Mouse (Mus musculus): ENCODE measurements at regions not wholly inside any gene's neighbourhood (a gene's known extent, or its start where the extent isn't known, plus 50 kb on each side); places are given as distances from the start of the nearest gene placed in this dataset.

DNA sequence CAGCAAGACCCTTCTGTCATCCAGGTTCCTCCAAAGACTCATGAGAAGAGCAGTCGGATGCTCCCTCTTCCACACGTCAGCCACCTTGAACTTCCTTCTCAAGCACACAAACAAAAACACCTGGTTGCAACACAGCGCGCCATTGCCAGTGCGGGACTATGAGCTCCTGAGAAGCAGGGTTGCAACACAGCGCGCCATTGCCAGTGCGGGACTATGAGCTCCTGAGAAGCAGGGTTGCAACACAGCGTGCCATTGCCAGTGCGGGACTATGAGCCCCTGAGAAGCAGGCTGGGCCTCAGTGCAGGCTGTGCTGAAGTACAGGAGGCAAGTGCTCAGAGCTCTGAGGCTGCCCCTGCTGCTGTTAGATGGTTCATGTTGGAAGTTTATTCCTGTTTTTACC is 140.0 kb downstream of the Gm12728 start:
- Histone ChIP-seq H3K27ac (no peak overlapping the region), H3K4me3 (no peak overlapping the region)
- no peak for TF ChIP-seq CTCF (conservative IDR thresholded peaks at IDR 0.05)
- no peak for DNase-seq (ENCODE audit: low spot score in 2 of 2)

DNA sequence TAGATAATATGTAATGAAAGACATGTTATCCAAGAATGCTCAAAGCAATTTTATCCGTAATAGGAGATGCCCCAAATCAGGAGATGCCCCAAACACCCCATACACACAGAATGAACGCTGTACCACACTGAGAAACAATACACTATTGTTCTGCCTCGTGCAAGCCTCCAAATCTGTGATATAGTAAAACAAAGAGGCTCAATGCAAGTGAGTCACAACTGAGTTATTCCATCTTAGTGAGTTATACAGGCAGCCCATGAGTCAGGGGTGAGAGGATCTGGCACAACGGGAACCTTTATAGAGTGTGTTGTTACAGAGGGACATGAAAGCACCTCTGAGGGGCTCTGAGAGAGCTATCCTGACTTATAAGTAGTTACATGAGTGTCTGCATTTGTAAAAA is 145.3 kb downstream of the Gm12728 start:
- peak overlapping the region; percentile 49 for H3K27ac ChIP-seq
- H3K4me3 ChIP-seq, result no peak overlapping the region
- no peak for DNase-seq (ENCODE audit: low spot score in 2 of 2)
- no peak for TF ChIP-seq CTCF (conservative IDR thresholded peaks at IDR 0.05)

DNA sequence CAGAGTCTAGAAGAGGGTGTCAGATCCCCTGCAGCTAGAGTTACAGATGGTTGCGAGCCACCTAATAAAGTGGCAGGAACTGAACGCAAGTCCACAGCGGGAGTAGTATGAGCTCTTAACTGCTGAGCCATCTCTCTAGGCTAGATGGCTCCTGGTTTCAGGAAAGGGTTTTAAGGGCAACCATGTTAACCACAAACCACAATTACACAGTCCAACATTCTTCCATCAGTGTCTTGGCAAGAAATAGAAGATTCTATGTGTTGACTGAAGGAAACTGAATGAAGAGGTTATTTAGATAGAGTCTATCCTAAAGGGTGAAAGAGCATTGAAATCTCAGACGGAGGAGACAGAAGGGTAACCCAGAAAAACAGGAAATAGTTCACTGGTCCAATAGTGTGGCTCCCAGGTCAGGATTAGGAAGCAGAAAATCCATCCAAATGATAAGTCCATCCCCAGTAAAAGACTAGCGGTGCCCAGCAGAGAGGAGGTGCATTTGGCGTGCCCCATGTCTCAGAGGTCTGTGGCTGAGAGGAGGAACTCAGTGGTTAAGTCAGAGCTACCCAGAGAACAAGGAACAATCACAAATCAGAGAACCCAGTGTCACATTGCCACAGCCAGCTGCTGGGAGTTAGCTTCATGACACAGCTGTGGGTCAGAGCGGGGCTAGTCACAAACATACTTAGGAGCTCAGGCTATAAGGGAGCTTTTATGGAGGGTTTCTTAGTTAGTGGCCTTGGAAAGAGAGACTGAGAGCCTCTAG is 147.3 kb downstream of the Gm12728 start:
- no peak for DNase-seq (ENCODE audit: low spot score in 2 of 2)
- H3K27ac ChIP-seq, result peak overlapping the region; percentile 70; the same call in 1 of the 2 replicates

DNA sequence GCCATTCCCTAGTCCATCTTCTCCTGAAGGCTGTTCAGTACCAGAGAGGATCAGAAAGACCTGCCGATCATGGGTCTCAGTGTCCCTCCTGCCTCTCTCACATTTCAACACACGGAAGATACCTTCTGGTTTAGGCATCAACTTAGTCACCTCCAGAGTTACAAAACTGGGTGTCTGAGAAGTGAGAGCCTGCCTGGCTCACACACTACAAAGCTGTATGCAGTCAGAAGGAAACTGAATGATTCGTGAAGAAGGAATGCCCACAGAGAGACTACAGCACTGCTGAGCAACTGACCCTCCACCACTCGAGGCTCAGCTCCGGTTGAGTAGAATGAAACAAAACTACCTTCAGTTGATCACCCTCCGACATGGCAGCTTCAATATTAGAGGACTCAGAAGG is 147.9 kb downstream of the Gm12728 start:
- no peak overlapping the region for H3K4me3 ChIP-seq
- H3K27ac ChIP-seq, result peak overlapping the region; percentile 70; the same call in 1 of the 2 replicates
- TF ChIP-seq CTCF (conservative IDR thresholded peaks at IDR 0.05), result no peak

More for the DNA sequence above, 147.3 kb downstream of the Gm12728 start:
- TF ChIP-seq CTCF (conservative IDR thresholded peaks at IDR 0.05), result no peak
- H3K4me3 ChIP-seq, result no peak overlapping the region

DNA sequence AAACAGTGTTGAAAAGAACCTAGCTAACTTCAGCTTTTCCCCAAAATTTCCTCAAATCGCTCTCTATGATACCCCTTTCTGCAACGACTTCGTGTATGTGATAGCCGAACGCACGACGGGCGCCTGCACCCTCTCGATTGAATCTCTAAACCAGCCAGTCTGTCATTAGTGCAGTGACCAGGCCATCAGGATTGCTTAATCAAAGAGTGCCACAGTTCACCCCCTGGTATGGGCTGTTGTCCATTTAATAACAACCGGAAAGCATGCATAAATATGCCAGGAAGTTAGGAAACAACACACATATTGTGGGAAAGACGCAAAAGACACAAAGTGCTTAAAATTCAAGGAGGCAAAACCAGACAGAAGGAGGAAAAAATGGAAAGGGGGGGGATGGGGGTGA is 149.2 kb downstream of the Gm12728 start:
- Histone ChIP-seq H3K27ac (no peak overlapping the region), H3K4me3 (no peak overlapping the region)
- no peak for TF ChIP-seq CTCF (conservative IDR thresholded peaks at IDR 0.05)
- DNase-seq (ENCODE audit: low spot score in 2 of 2), result no peak

More for the DNA sequence above, 147.9 kb downstream of the Gm12728 start:
- no peak for DNase-seq (ENCODE audit: low spot score in 2 of 2)

DNA sequence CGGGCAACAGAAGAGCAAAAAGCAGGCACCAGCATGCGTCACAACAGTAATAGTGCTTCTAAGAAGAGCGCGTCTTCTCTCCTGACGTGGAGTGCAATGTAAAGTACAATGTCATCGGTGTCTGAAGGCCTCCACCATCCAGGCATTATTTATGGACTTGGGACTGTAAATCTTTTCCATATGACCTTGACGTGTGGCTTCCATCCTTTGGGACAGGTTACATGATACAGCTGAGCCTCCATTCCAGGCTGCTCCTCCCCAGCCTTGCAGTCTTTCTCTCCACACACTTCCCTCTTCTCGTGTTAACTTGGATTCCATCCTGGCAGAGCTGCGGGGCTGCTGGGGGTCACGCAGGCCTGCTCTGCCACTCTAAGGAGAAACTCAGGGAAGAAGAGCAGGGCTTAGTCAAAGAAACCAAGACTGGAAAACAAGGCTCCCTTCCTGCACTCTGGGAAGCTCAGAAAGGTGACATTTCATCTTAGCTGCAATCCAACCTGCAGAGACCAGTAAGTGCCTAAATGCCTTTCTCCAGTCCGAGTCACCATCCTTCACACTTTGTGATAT is 150.0 kb downstream of the Gm12728 start:
- no peak for DNase-seq (ENCODE audit: low spot score in 2 of 2)
- TF ChIP-seq CTCF (conservative IDR thresholded peaks at IDR 0.05), result no peak
- no peak overlapping the region for H3K4me3 ChIP-seq
- no peak overlapping the region for H3K27ac ChIP-seq

DNA sequence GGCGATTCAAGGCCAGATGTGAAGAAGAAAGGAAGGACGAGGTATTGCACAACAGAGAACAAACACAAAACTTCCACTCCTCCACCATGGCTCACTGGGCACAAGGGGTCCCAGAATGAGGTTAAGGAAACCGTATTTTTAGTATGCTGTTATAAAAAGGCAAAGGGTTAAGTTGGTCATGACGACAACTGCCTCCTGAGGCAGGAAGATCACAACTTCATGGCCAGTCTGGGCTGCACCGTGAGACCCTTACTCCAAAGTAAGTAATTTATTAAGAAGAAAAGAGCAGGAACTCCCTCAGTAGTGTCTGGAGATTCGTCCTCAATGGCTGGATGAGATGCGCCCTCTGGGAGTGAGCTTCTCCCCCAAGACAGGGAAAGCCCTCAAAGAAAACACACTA is 151.2 kb downstream of the Gm12728 start:
- DNase-seq (ENCODE audit: low spot score in 2 of 2), result no peak
- no peak for TF ChIP-seq CTCF (conservative IDR thresholded peaks at IDR 0.05)
- H3K27ac ChIP-seq, result no peak overlapping the region
- H3K4me3 ChIP-seq, result no peak overlapping the region

DNA sequence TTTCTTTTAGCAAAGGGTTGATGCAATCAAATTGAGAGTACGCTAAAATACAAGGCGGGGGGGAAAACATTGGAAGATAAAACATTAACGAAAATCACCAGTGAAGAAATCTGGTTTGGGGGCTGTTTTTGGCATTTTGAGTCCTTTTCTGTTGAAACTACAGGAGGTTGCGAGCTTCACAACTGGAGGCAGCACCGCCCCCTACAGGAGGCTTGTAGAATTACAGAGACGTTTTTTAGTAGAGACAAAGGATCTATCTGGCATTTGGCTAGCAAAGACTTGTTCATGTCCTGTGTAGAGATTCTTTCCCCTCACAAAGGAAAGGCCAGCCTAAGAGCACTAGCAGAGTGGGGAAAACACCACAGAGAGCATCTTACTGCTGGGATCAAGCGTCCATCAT is 152.1 kb downstream of the Gm12728 start:
- Histone ChIP-seq H3K27ac (no peak overlapping the region), H3K4me3 (no peak overlapping the region)
- peak; percentile 52 to 82 for DNase-seq (ENCODE audit: low spot score in 2 of 2)
- peak; percentile 92 for TF ChIP-seq CTCF (conservative IDR thresholded peaks at IDR 0.05)

DNA sequence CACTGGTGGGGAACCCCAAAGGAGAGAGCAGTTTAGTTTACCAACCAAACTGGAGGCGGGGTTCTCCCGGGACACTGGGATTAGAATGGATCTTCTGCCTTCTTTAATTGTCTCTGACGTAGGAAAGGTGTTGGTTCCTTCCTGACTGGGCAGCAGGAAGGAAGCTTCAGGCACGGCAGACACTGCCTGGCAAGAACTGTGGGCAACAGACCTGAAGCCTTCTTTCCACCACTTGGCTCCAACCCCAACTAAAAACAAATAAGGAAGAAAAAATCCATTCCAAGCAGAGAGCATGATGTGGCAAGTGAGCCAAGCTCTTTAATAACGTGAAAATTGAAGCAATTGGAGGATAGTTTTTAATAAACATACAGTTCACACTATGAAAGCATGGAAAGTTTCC is 155.3 kb downstream of the Gm12728 start:
- H3K27ac ChIP-seq, result no peak overlapping the region
- DNase-seq (ENCODE audit: low spot score in 2 of 2), result no peak
- H3K4me3 ChIP-seq, result no peak overlapping the region
- TF ChIP-seq CTCF (conservative IDR thresholded peaks at IDR 0.05), result no peak

DNA sequence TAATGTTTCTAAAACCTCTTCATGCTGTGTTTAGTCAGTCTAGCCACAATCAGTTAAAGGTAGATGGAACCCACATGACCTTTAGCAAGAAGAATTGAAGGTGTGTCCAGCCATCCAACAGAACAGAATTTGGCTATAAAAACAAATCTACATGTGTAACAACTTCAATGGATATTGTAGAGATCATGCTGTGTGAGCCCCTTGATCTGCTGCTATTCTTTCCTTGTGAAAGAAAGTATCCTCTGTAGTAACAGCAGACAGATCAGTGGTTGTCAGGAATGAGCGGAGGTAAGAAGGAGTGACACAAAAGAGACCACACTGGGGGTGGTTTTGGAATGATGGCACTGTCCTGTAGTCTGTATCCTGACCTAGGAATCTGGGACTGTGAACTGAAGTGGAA is 156.3 kb downstream of the Gm12728 start:
- TF ChIP-seq CTCF (conservative IDR thresholded peaks at IDR 0.05), result no peak
- Histone ChIP-seq H3K4me3 (no peak overlapping the region), H3K27ac (no peak overlapping the region)
- no peak for DNase-seq (ENCODE audit: low spot score in 2 of 2)

DNA sequence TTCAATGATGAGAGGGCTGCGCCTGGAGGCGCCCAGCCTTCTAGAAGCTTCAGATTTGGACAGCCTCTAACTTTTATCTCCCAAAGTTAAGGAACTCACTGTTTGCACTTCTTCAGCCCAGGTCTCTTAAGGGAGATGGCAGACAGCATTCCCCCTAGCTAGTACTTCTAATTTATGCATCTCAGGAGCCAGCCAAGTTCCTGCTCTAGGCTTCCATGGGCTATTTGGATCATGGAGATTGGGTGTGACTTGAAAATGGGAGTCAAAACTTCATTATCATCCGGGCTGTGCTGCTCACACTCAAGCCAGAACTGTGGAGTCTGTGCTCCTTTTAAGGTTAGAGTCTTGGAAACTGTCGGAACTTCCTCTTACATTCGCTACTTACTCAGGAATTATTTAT is 158.7 kb downstream of the Gm12728 start:
- H3K27ac ChIP-seq, result no peak overlapping the region
- H3K4me3 ChIP-seq, result no peak overlapping the region
- TF ChIP-seq CTCF (conservative IDR thresholded peaks at IDR 0.05), result no peak
- no peak for DNase-seq (ENCODE audit: low spot score in 2 of 2)

DNA sequence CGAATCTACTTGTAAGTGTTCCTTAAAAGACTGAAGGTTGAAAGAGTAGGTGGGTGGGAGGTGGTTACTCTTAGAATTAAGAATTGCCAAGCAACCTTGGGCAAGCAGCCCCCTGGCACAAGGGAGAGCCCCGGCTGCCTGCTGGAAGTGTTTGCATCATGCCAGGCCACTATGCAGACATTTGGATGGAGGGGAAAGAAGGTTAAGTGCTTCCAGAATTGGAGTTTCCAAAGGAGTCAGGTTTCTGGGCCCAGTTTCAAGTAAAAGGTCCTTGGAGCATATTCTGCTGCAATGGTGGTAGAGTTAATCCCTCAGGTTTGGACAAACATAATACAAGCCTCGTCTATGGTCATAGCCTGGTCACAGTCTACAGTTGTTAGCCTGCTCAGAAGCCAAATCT is 162.7 kb downstream of the Gm12728 start:
- DNase-seq (ENCODE audit: low spot score in 2 of 2), result no peak
- TF ChIP-seq CTCF (conservative IDR thresholded peaks at IDR 0.05), result no peak
- no peak overlapping the region for H3K4me3 ChIP-seq
- no peak overlapping the region for H3K27ac ChIP-seq

DNA sequence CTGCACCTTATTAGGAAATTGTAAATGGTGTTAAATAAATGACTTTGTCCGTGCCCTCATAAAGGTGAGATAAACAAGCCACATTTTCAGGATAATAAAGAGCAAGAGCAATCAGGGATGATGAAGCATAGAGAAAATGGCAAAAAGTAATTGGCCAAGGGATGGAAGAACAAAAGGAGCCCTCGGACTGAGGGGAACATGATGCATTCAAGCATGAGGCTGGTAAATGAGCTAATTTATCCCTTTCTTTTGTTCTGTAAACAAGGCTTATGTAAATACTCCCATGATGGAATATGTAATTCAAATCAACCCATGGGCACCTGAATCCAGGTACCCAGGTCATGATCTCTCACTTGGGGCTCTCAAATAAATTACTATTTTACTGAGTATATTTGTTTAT is 166.8 kb downstream of the Gm12728 start:
- no peak for TF ChIP-seq CTCF (conservative IDR thresholded peaks at IDR 0.05)
- no peak for DNase-seq (ENCODE audit: low spot score in 2 of 2)
- H3K4me3 ChIP-seq, result no peak overlapping the region
- no peak overlapping the region for H3K27ac ChIP-seq

DNA sequence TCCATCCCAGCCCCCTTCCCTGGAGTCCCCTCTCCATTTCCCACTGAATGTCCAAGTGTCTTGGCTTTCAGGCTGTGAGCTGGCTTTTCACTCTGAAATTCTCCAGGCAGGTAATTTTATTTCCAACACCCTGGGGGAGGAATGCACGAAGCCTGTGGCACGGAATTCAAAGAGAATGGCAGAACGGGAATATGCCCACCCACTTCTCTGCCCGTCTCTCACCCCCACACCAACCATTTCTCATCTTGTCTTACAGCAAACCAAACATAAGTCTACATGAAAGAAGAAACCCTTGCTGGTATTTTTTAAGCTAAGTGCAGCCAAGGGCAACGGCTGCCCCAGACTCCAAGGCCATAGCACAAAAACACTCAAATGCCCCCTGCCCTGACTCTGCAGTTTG is 168.7 kb downstream of the Gm12728 start:
- no peak for TF ChIP-seq CTCF (conservative IDR thresholded peaks at IDR 0.05)

More for the DNA sequence above, 168.7 kb downstream of the Gm12728 start:
- no peak overlapping the region for H3K4me3 ChIP-seq
- no peak overlapping the region for H3K27ac ChIP-seq
- DNase-seq (ENCODE audit: low spot score in 2 of 2), result no peak
